Mouse (Mus musculus) layer of hippocampus, postnatal 14 days (tissue): ENCODE data around the gene Slc17a7. TPM values are rescaled to one million over a fixed set of nuclear protein-coding genes. Genes with fewer than 3 reads are reported as not detected.

Source experiments
- DNase-seq, 2 experiments: peaks; one replicate each; pipeline ENCODE4 v3.0.0; 2021 to 2022; ENCODE audit warnings: low spot score in 2 of 2, mixed read lengths in 1 of 2
- microRNA-seq, 2 experiments: library from miRNA; unstranded; fragments of <30 nt; microRNA quantifications; one replicate each; pipeline ENCODE4 v1.2.0; 2021
- total RNA-seq, 2 experiments: library from RNA; stranded (reverse); gene quantifications; 2 replicates each; pipeline ENCODE4 v1.2.3; 2021

Slc17a7 gene
- total RNA-seq, 2 experiments from 2014 or later = 1,582 to 1,636 TPM

DNA sequence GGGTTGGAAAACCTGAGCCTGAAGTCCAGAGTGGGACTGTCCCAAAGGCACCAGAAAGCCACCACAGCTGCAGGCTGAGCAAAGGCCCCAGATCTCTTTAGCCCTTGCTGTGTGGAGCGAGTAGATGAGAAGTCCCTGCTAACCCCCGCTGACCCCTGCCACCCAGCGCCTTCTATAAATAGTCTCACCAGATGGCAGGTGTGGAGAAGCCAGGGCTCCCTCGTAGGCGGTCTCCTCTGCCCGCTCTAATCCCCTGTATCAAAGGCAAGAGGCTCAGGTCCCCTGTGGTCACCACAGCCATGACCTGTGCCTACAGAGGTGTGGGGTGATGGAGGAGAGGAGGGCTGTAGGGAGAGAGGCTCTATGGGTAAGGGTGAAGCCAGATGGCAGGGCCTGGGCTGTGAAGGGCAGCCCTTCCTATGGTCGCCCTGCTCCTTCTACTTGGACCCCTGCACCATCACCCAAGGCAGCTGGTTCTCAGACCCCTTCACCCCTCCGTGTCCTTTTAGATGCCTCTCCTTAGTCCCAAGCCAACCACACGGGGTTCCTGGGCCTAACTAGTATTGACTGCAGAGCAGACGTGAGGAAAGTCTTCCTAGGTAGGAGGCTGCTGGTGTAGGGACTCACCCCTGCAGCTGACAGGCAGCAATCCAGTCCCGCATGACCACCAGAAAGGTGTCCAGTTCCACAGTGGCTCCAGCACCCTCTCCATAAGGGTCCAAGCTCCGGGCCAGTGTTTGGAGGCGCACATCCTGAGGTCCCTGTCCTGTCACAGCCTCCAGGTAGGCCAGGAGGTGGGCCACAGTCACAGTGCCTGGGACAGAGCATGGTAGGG lies 31.8 kb downstream of the Slc17a7 start:
- no peak for DNase-seq

DNA sequence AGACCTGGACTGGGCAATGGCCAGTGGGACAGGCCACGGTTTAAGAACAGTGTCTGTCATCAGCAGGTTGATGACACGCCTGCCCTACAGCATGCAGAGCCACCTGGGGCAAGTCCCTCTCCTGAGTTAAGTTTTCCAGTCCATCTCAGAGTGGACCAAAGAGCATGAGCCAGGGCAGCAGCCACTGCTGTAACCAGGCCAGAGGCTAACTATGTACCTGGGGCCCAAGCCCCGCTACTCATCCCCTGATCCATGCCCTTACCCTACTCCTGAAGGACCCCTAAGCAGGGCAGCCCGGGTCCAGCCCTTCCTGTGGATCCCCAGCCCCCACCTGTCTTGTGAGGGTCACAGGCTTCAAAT lies 32.4 kb downstream of the Slc17a7 start:
- DNase-seq = no peak

DNA sequence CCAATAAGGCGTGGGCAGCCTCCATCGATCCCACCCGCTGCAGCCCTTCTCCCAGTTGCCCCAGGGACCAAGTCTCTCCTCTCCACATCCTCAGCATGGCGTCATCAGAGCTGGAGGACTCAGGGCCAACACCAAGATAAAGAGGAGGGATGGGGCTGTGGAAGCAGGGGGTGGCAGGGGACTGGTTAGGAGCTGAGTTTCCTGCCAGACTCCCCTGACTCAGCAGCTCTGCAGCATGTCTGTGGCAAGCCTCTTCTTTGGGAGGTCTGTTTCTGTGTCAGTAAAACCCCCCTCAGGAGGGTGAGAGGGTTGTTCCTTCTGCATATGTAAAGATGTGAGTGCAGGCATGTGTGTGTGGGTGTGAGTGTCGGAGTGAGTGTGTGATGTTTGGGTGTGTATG lies 33.2 kb downstream of the Slc17a7 start:
- no peak for DNase-seq

DNA sequence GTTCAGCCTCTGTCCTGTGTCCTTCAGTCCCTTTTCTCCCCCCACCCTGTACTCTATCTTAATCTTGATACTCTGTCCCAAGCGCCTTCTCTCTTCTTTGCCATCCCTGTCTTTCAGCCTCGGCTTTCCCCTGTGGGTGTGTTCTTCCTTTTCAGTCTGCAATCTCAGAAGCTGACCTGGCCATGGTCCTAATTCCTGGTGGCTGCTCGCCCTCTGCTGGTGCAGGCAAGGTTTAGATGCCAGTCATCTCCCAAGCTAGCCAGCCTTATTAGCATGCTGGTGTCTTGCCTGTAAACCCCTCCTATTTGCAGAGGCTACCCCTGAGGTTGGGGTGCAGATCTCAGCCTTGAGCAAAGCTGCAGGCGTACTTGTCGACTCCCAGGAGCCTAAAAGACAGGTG lies 34.7 kb downstream of the Slc17a7 start:
- peak; percentile 69 to 77 for DNase-seq

DNA sequence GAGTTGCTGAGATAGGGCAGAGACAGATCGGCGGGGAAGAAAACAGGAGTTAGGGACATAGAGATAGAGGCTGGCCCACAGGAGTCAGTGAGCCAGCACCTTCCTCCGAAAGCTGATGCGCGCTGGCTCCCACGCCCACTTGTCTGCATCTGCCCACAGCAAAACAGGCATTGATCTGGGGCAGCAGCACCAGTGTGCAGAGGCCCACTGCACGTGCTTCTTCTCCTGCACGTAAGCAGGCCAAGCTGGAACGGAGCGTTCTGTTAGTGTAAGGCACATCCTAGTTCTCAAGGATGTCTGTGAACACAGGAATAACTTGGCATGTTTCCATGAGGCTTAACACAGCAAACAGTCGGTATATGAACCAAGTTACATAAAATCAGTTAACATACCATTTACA lies 35.2 kb downstream of the Slc17a7 start:
- DNase-seq = no peak

DNA sequence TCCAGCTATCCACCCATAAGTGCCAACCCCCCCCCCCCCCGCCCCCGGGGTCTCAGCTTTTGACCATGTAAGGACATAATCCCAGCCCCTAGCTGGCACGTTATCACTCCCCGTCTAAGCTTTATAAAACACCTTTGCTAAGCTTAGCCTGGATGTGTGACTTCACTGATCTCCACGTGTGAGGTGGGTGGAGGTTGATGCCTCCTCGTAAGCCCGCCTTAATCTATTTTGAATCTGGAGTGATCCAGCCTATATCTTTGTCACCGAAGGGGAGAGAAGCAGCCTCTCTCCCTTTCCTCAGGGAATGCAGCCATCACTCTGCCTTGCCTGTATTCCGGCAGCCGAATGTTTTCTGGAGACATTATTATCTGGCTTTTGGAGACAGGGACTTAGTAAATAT lies 38.9 kb downstream of the Slc17a7 start:
- DNase-seq = no peak

DNA sequence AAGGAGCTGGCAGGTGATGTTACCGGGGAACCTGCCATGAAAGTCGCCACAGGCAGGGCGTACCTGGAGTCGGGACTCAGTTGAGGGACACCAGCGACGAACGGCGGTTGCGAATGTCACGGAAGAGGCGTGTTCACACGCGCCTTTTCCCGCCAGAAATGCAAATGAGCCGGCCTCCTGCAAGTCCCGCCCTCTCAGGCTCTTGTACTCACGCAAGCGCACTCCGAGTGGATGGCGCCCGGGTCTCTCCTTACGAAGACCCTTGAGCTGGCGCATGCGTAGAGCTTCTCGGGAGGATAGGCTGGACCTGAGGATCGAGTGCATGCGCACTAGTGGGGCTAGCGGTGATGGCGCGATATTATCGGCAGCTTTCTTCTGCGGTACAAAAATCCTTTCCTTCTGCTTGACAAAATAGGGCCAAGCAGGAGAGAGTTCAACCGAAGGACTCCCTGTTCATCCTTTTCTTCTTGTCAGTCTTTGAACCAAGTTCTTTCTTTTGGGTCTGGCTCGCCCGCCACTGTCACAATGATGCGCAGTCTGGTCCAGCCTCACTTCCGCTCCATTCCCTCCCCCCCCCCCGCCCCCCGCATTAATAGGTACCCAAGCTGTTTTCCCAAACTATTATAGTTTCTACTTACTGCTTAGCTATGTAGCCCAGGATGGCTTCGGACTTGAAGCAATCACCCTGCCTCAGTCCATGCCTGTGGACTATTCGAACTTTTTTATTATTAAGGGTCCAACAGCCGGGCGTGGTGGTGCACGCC lies 40.8 kb downstream of the Slc17a7 start, which contains the start of gene Ccdc155:
Gene Ccdc155, minus strand, starts transcription at position 513 of the 764 bp plus-strand sequence.
- DNase-seq = peak; percentile 88 to 94

DNA sequence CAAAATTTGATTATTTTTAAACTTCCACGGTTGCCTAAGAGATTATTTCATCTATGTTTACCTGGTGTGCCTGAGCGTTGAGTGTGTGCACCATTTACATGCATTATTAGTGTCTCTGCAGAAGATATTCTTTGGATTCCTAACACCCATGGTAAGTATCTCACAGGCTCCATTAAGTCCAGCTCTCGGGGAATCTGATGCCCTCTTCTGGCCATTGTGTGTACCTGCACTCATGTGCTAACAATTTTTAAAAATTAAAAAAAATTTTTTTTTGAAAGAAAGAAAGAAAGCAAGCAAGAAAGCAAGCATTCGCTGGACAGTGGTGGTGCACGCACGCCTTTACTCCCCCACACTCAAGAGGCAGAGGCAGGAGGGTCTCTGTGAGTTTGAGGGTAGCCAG lies 44.5 kb downstream of the Slc17a7 start:
- no peak for DNase-seq

DNA sequence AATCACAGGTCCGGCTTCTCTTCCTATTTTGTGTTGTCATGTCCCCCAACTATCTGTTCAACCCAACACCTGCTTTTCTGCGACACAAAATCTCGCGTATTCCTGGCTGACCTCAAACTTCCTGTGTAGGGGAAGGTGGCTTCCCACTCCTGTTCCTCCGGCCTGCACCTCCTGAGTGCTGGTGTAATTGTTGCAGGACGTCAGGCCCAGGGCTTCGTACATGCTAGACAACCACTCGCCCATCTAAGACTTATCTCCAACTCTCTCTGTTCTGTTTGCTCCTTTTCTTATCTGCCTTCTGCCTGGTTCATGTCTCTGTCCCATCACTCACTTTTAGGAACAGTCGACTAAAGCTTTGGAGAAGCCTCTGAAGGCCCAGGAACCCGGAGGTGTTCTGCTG lies 47.3 kb downstream of the Slc17a7 start:
- no peak for DNase-seq

DNA sequence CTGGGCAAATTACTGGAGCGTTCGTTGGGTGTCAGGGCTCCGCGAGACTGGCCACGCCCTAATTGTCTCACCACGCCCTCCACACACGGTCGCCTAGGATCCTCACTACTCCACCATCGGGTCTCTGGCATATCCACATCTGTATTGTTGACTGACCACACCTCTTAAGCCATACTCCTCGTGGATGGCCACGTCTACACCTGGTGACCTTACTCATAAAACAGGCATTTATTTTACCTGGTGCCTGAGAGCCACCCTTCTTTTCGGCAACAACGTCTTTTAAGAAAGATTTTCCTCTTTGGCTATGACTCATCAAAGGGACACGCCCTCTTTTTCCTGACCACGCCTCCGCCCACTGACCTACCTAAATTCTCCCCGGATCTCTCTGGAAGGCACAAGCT lies 48.1 kb downstream of the Slc17a7 start, which contains the start of gene Dkkl1:
Gene Dkkl1, minus strand, starts transcription at position 297 of the 401 bp plus-strand sequence.
- no peak for DNase-seq

DNA sequence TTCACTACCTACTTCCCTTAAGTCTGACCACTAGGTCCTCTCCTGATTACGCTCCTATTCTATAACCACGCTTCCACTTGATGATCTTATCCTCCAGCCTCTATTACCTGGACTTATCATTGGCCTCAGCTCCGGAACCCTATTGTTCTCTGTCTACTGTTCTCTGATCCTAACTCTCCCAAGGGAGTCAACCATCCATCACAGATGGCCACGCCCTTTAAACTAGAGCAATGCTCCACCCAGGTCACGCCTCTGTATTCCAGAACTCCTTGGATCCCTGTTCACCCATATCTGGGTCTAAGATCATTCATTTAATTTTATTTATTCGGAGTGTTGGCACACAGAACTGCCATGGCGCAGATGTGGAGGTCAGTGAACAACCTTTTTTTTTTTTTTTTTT lies 48.6 kb downstream of the Slc17a7 start:
- no peak for DNase-seq

DNA sequence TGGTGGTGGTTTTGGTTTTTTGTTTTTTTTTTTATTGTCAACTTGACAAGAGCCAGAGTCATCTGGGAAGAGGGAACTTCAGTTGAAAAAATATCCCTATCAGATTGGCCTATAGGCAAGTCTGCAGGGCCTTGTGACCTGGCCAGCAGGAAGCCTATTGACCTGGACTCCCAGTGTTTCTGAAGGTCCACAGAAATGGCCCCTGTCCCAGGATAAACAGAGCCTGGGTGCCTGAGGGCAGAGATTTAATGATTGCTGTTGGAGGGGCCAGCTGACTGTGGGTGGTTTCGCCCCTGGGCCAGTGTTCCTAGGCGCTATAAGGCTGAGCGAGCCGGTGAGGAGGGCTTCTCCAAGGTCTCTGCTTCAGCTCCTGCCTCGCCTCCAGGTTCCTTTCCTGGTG lies 50.0 kb downstream of the Slc17a7 start:
- DNase-seq = no peak

DNA sequence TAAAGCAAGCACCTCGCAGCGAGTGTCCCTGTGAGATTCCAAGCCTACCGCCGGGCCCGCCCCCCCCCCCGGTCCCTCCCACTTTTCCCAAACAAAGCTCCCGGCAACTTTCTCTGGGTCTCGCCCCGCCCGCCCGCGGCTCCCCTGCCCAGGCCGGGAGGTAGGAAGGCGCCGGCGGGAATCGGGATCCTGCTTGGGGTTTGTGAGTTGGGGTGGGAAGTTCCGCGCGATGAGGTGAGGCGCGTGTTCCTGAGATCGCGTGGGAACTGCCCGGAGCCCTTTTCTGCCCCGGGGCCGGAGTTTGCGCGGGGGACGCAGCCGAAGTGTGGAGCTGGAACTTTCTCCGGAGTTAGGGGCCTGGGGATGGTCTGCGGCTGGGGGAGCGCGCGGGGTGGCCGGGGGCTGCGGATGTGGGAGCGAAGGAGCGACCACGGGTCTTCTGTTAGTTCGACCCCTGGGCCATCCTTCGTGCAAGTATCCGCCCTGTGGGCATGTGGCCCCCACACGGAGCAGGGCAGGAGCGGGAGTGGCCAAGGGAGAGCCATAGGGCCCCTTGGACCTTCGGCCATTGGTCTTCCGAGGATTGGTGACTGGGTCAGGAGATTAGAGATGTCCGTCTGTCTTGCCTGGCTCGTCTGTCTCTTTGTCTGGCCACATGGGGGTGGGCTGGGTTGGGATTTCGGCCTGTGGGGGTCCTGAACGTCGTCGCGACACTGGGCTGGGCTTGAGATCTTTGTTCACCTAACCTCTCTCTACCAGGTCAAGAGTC lies 52.1 kb downstream of the Slc17a7 start, which contains the start of gene Tead2:
Gene Tead2, plus strand, starts transcription at position 81 of the 769 bp plus-strand sequence.
- no peak for DNase-seq

DNA sequence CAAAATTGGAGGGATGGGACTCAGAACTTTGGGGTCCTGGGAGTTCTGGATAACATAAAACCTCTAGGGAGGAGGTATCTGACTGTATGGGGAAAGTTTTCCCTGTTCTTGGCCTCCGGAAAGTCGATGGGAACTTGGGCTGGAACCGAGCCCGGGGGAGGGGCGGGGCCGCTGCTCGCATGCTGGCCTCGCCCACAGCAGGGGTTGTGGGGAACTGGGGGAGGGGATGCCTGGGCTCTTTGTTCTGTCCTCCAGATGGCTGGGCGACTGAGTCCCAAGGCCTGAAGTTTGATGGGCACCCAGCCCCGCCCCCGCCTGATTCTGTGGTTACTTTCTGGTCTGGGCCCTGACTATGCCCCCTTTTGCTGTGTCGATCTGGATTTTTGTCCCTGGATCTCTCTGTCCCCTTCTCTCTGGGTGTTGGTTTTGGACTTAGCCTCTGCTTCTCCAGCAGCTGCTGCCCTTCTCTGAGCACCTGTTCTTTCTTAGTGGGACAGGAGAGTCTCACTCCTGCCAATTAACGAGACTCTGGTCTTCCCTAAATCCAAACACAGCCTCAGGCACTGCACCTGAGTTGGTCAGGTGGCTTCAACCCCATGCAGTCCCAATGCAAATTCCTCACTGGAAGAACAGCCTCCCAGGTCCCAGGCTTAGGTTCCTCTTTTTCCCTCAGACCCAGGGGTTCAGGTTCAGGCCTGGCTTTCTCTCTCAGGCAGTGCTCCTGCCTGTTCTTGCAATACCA lies 52.9 kb downstream of the Slc17a7 start:
- DNase-seq = no peak

DNA sequence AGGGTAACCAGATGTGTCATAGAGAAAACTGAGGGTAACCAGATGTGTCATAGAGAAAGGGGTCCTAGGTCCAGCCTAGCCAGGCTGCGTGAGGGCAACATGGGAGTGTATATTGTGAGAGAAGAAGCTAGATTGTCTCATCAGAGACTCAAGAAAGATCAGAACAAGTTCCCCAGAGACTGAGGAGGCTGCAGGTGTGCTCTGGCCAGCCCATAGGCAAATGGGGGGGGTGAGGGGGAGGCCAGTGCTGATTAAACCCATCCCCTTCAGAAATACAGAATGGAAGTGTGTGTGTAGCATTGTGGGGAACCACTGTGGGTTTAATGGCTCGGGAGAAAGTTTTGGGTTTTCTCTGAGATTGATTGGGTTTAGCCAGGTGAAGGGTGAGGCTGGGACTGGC lies 57.9 kb downstream of the Slc17a7 start:
- DNase-seq = no peak

DNA sequence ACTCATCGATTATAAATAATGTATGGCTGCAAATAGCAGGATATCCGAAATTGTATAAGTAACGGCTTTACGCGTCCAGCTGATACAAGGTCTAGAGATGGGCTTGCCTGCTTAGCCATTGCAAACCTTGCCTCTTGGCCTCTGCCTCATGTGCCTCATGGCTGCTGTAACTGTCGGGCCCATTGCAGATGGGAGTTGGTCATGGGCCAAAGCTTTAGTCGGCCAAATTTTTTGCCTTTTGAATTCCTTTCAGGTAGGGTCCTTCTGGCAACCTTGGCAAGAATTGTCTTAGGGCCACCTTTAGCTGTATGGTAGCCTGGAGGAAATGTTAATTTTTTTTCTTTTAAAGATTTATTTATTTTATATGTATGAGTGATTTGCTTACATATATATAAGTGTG lies 61.1 kb downstream of the Slc17a7 start:
- no peak for DNase-seq

Small RNA genes within 50 kb of the gene (microRNA-seq; reads per million reads assigned to microRNA genes)
- 1,054 to 1,069 reads per million in 2 experiments for gene Mir150
- gene Mir5121 = 15.9 to 20.1 reads per million in 2 experiments
- gene Mir7055 = 2.7 to 4.5 reads per million in 2 experiments

Other genes starting within 250 kb of the Slc17a7 start
- 100 to 1,000 TPM; 310 to 327 TPM for gene Ap2a1, start 234.5 kb upstream of the Slc17a7 start, total RNA-seq
- gene Tsks, start 220.7 kb upstream of the Slc17a7 start, total RNA-seq = under 1 TPM in 1 of 2 experiments, not detected in 1; 0.69 TPM
- 100 to 1,000 TPM; 115 to 116 TPM for gene Cpt1c, start 189.1 kb upstream of the Slc17a7 start, total RNA-seq
- 100 to 1,000 TPM; 163 to 195 TPM for gene Prmt1, start 177.4 kb upstream of the Slc17a7 start, total RNA-seq
- gene Irf3, start 166.3 kb upstream of the Slc17a7 start, total RNA-seq = 10 to 100 TPM; 33.8 to 46.5 TPM
- 1 to 10 TPM; 2.0 to 3.9 TPM for gene Bcl2l12, start 165.2 kb upstream of the Slc17a7 start, total RNA-seq
- gene Scaf1, start 147.6 kb upstream of the Slc17a7 start, total RNA-seq = 100 to 1,000 TPM; 153 to 158 TPM
- 10 to 100 TPM; 12.1 to 16.2 TPM for gene Rras, start 146.0 kb upstream of the Slc17a7 start, total RNA-seq
- gene Prr12, start 111.1 kb upstream of the Slc17a7 start, total RNA-seq = 10 to 100 TPM; 67.3 to 67.9 TPM
- 10 to 100 TPM; 49.2 to 55.4 TPM for gene Nosip, start 101.5 kb upstream of the Slc17a7 start, total RNA-seq
- 1 to 10 TPM; 5.3 to 7.4 TPM for gene Prrg2, start 101.3 kb upstream of the Slc17a7 start, total RNA-seq
- 10 to 100 TPM; 10.3 to 13.8 TPM for gene Rcn3, start 71.7 kb upstream of the Slc17a7 start, total RNA-seq
- gene Fcgrt, start 60.1 kb upstream of the Slc17a7 start, total RNA-seq = 10 to 100 TPM; 17.1 to 20.9 TPM
- 100 to 1,000 TPM; 427 to 461 TPM for gene Rps11, start 39.5 kb upstream of the Slc17a7 start, total RNA-seq
- gene Rpl13a, start 35.2 kb upstream of the Slc17a7 start, total RNA-seq = 100 to 1,000 TPM; 736 to 824 TPM
- gene Gm45713, start 27.7 kb upstream of the Slc17a7 start, total RNA-seq = under 1 TPM in 1 of 2 experiments, not detected in 1; 0.39 TPM
- 1 to 10 TPM; 4.5 to 5.8 TPM for gene Flt3l, start 27.5 kb upstream of the Slc17a7 start, total RNA-seq
- 10 to 100 TPM; 46.1 to 46.5 TPM for gene Pih1d1, start 9.6 kb upstream of the Slc17a7 start, total RNA-seq
- gene Aldh16a1, start 9.4 kb upstream of the Slc17a7 start, total RNA-seq = 10 to 100 TPM; 14.0 to 15.9 TPM
- under 1 TPM in 1 of 2 experiments, not detected in 1; 0.26 TPM for gene Gfy, start 15.6 kb downstream of the Slc17a7 start, total RNA-seq
- gene Pth2, start 17.0 kb downstream of the Slc17a7 start, total RNA-seq = not detected
- gene Ccdc155, start 40.9 kb downstream of the Slc17a7 start, total RNA-seq = 1 to 10 TPM; 2.0 to 2.7 TPM
- 1 to 10 TPM; 2.6 to 3.3 TPM for gene Dkkl1, start 48.2 kb downstream of the Slc17a7 start, total RNA-seq
- gene Tead2, start 51.8 kb downstream of the Slc17a7 start, total RNA-seq = 10 to 100 TPM in 1 of 2 experiments, 1 to 10 TPM in 1; 6.9 to 11.5 TPM
- 1 to 10 TPM; 4.0 TPM for gene Cd37, start 75.2 kb downstream of the Slc17a7 start, total RNA-seq
- 1 to 10 TPM; 1.4 to 2.3 TPM for gene Slc6a16, start 77.1 kb downstream of the Slc17a7 start, total RNA-seq
- not detected for gene Slc6a21, start 113.6 kb downstream of the Slc17a7 start, total RNA-seq
- 10 to 100 TPM; 14.8 to 15.5 TPM for gene Trpm4, start 169.8 kb downstream of the Slc17a7 start, total RNA-seq
- under 1 TPM; 0.50 to 0.69 TPM for gene Hrc, start 171.3 kb downstream of the Slc17a7 start, total RNA-seq
- gene Ppfia3, start 203.1 kb downstream of the Slc17a7 start, total RNA-seq = 100 to 1,000 TPM; 133 TPM
- 100 to 1,000 TPM; 148 to 157 TPM for gene Lin7b, start 206.6 kb downstream of the Slc17a7 start, total RNA-seq
- gene Snrnp70, start 231.8 kb downstream of the Slc17a7 start, total RNA-seq = 100 to 1,000 TPM; 386 to 456 TPM
- not detected for gene Kcna7, start 241.7 kb downstream of the Slc17a7 start, total RNA-seq
- under 1 TPM in 1 of 2 experiments, not detected in 1; 0.31 TPM for gene Ntf5, start 249.7 kb downstream of the Slc17a7 start, total RNA-seq